Mouse (Mus musculus): ENCODE results near the gene Spen.
A peak's percentile ranks its signal among the peaks of the same experiment; 100 is the strongest.

The Spen gene

GRCm38 (mm10) chr4:141446211-141446610 is 92.2 kb downstream of the Spen start:
- DNase-seq (ENCODE audit: low spot score): no peak

GRCm38 (mm10) chr4:141445328-141445720 is 93.1 kb downstream of the Spen start:
- DNase-seq (ENCODE audit: low spot score): no peak

GRCm38 (mm10) chr4:141444451-141445327 is 93.7 kb downstream of the Spen start, which contains the start of gene Zbtb17:
Zbtb17 (plus strand) TSS chr4:141444654.
- DNase-seq (ENCODE audit: low spot score): peak; percentile 96

GRCm38 (mm10) chr4:141443641-141444429 is 94.6 kb downstream of the Spen start:
- DNase-seq (ENCODE audit: low spot score): no peak

- DNase-seq (ENCODE audit: low spot score): no peak
These were observed 97.5 kb downstream of the Spen start for GRCm38 (mm10) chr4:141440877-141441276.

- DNase-seq (ENCODE audit: low spot score): no peak
These were observed 99.2 kb downstream of the Spen start for GRCm38 (mm10) chr4:141439083-141439803.

- no peak for DNase-seq (ENCODE audit: low spot score)
These were observed 102.4 kb downstream of the Spen start, which contains the start of gene Srarp for GRCm38 (mm10) chr4:141435974-141436373. Srarp (minus strand) TSS chr4:141436105.

GRCm38 (mm10) chr4:141433191-141433590 is 105.2 kb downstream of the Spen start:
- no peak for DNase-seq (ENCODE audit: low spot score)

- DNase-seq (ENCODE audit: low spot score): no peak
These were observed 105.7 kb downstream of the Spen start for GRCm38 (mm10) chr4:141432666-141433065.

- peak; percentile 90 for DNase-seq (ENCODE audit: low spot score)
These were observed 107.4 kb downstream of the Spen start for GRCm38 (mm10) chr4:141430997-141431396.

- peak; percentile 59 for DNase-seq (ENCODE audit: low spot score)
These were observed 108.5 kb downstream of the Spen start for GRCm38 (mm10) chr4:141429847-141430246.

GRCm38 (mm10) chr4:141429381-141429780 is 109.0 kb downstream of the Spen start:
- DNase-seq (ENCODE audit: low spot score): no peak

GRCm38 (mm10) chr4:141427921-141428320 is 110.5 kb downstream of the Spen start:
- no peak for DNase-seq (ENCODE audit: low spot score)

GRCm38 (mm10) chr4:141426796-141427745 is 111.3 kb downstream of the Spen start:
- no peak for DNase-seq (ENCODE audit: low spot score)

- peak; percentile 18 for DNase-seq (ENCODE audit: low spot score)
These were observed 112.6 kb downstream of the Spen start for GRCm38 (mm10) chr4:141425484-141426479.

GRCm38 (mm10) chr4:141423691-141424431 is 114.5 kb downstream of the Spen start:
- no peak for DNase-seq (ENCODE audit: low spot score)

- DNase-seq (ENCODE audit: low spot score): no peak
These were observed 115.1 kb downstream of the Spen start for GRCm38 (mm10) chr4:141423288-141423687.

GRCm38 (mm10) chr4:141422841-141423240 is 115.6 kb downstream of the Spen start:
- no peak for DNase-seq (ENCODE audit: low spot score)

GRCm38 (mm10) chr4:141421423-141421822 is 117.0 kb downstream of the Spen start:
- DNase-seq (ENCODE audit: low spot score): no peak

Measured in retina, embryonic 14.5 days (tissue).